Mouse (Mus musculus) embryonic fibroblast, embryonic 13.5 days (primary cell): ENCODE data around the gene Edc4.

Experiments used
- CTCF ChIP-seq: IDR thresholded peaks from 2 replicates; pipeline ENCODE4 v1.5.1; 2011; ENCODE audit warnings: mild to moderate bottlenecking, control low read depth, low read length, moderate library complexity, borderline replicate concordance; ENCODE audit not compliant: insufficient read depth
- POLR2A ChIP-seq: IDR thresholded peaks from 2 replicates; pipeline ENCODE4 v1.6.1; 2011; ENCODE audit warnings: low read depth, mild to moderate bottlenecking, control low read depth, low read length, moderate library complexity

DNA sequence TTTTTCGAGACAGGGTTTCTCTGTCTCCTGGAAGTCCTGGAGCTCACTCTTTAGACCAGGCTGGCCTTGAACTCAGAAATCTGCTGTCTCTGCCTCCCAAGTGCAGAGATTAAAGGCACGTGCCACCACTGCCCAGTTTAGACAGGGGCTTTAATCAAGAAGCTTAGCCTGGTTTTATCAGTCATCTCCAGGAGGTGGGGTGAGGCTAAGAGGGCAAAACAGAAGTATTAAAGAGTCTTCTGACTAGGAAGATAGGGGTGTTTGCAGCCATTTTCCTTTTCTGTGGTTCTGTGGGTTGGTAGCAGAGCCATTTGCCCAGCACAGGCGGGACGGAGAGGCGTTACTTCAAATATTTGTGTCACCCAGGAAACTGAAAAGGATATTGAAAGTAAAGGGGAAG is 21.4 kb upstream of the Edc4 start:
- no peak for TF ChIP-seq CTCF
- TF ChIP-seq POLR2A: no peak
